Mouse (Mus musculus): ENCODE data around the gene Snx12. TPM values are rescaled to one million over a fixed set of nuclear protein-coding genes. Genes with fewer than 3 reads are reported as not detected.
"Not testable (repeated sequence)": the region's sequence is repeated elsewhere in the genome, so short reads cannot be mapped to it uniquely, and the experiment has no call there.

Snx12 gene
- polyA plus RNA-seq, 1 experiment: 26.5 TPM

DNA sequence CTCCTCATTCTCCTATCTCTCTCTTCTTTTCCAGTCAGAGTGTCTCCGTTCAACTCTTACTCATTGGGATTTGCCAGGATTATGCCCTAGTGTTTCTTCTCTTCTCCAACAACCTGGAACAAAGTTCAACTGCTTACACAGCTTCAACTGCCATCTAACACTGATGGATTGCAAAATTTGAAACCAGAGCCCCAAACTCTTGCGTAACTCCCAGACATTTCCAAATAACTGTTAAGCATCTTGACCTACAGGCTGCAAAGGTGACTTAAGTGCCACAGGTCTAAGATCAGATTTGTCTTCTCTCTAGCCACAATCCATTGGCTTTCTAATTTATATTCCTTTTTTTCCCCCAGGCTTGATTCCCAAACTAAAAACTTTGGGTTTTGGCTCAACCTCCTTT lies 64.9 kb downstream of the Snx12 start:
- H3K4me1 ChIP-seq (ENCODE audit: control insufficient read depth, insufficient read depth, low read length): no peaks in the 10 kb centered on the region
- no peak overlapping the region for H3K4me3 ChIP-seq (replicated peaks; ENCODE audit: extremely low read depth, low read depth, low read length)
- 75% methylated on average over 2 of the region's 2 CpGs for WGBS
- TF ChIP-seq POLR2A (IDR thresholded peaks at IDR 0.05; ENCODE audit: borderline replicate concordance, extremely low read depth, low read depth, low read length) (no peak), CTCF (IDR thresholded peaks at IDR 0.05; ENCODE audit: insufficient read depth, low read length) (no peak)
- DNase-seq: no peak

GRCm38 (mm10) chrX:101156369-101156768 lies 66.0 kb downstream of the Snx12 start:
- DNase-seq: no peak
- Histone ChIP-seq H3K4me3 (replicated peaks; ENCODE audit: extremely low read depth, low read depth, low read length) (no peak overlapping the region), H3K4me1 (ENCODE audit: control insufficient read depth, insufficient read depth, low read length) (no peaks in the 10 kb centered on the region)
- WGBS: 51% methylated on average over 5 of the region's 5 CpGs
- TF ChIP-seq POLR2A (IDR thresholded peaks at IDR 0.05; ENCODE audit: borderline replicate concordance, extremely low read depth, low read depth, low read length) (no peak), CTCF (IDR thresholded peaks at IDR 0.05; ENCODE audit: insufficient read depth, low read length) (no peak)

DNA sequence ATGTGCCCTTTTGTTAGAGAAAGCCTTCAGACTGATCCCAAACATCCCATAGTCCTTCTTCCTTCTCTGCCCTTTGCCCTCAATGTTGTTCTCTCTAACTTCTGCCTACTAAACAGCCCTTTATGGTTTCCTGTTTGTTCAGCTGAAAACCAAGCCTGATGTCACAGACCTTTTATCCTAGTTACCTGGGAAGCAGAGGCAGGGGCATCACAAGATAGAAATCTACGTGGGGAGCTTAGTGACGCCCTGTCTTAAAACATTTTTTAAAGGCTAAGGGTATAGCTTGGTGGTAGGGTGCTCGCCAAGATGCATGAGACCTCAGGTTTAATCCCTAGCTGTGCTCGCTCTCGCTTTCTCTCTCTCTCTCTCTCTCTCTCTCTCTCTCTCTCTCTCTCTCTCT lies 74.9 kb downstream of the Snx12 start:
- H3K4me3 ChIP-seq (replicated peaks; ENCODE audit: extremely low read depth, low read depth, low read length): no peak overlapping the region
- no peaks in the 10 kb centered on the region for H3K4me1 ChIP-seq (ENCODE audit: control insufficient read depth, insufficient read depth, low read length)
- no peak for DNase-seq
- WGBS: 70% methylated on average over 5 of the region's 5 CpGs
- TF ChIP-seq POLR2A (IDR thresholded peaks at IDR 0.05; ENCODE audit: borderline replicate concordance, extremely low read depth, low read depth, low read length) (no peak), CTCF (IDR thresholded peaks at IDR 0.05; ENCODE audit: insufficient read depth, low read length) (no peak)

DNA sequence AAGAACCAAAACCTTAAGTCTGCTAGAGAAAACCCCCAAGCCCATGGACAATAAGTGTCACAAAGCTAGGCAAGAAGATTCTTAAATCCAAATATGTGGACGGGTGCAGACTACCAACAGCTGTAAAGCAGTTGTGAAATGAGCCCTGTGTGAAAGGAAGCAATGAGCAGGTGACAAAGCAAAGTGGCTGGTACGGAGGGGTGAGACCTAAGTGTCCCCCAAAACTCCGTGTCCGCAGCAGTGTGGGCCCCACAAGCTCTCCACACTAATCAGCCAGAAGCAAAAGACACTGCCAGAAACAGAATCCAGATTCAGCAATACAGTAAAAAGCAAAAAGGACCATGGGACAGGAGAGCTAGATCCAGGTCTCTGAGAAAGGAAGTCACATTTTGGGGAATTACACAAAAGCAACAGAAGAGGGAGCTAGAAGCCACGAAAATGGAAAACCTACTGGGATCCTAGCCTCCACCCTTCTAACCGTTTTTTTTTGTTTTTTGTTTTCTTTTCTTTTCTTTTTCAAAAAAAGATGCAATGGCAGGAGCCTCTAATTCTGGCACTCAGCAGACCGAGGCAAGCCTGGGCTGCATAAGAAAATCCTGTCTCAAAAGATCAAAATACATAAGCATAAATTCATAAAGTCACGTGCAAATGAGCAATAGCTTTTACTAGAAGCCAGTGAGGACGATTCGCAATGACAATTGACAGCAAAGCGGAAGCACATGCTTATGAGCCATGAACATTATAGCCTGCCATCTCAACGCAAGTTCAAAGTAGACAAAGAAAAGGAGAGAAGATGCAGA lies 90.2 kb downstream of the Snx12 start:
- WGBS: 34% methylated on average over 12 of the region's 12 CpGs
- Histone ChIP-seq H3K4me1 (ENCODE audit: control insufficient read depth, insufficient read depth, low read length) (no peaks in the 10 kb centered on the region), H3K4me3 (replicated peaks; ENCODE audit: extremely low read depth, low read depth, low read length) (peak overlapping the region; percentile 48)
- no peak for TF ChIP-seq POLR2A (IDR thresholded peaks at IDR 0.05; ENCODE audit: borderline replicate concordance, extremely low read depth, low read depth, low read length)
- peak; percentile 40; the same call in 1 of the 2 replicates for TF ChIP-seq CTCF (IDR thresholded peaks at IDR 0.05; ENCODE audit: insufficient read depth, low read length)
- peak; percentile 4 for DNase-seq

DNA sequence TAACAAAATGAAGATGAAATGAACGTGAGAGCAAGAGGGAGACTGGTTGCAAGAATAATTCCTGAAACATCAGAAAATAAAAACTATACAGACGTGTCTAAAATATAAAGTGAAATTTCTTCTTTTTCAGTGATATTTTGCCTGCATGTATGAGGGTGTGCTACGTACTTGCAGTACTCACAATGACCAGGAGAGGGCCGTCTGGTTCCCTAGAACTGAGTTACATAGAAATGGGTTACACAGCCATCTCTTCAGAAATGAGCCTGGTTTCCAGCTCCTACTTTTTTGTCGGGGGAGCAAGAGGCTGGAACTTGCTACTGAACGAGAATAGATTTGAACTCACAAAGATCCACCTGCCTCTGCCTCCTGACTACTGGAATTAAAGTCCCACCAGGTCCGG lies 91.4 kb downstream of the Snx12 start:
- TF ChIP-seq POLR2A (IDR thresholded peaks at IDR 0.05; ENCODE audit: borderline replicate concordance, extremely low read depth, low read depth, low read length) (no peak), CTCF (IDR thresholded peaks at IDR 0.05; ENCODE audit: insufficient read depth, low read length) (0 out of 2 replicates have a peak, but pooled peaks have one; percentile 27)
- peak; percentile 50 for DNase-seq
- WGBS: 26% methylated on average over 7 of the region's 7 CpGs
- H3K4me1 ChIP-seq (ENCODE audit: control insufficient read depth, insufficient read depth, low read length): no peaks in the 10 kb centered on the region; the same call in none of the 2 replicates
- H3K4me3 ChIP-seq (replicated peaks; ENCODE audit: extremely low read depth, low read depth, low read length): no peak overlapping the region

GRCm38 (mm10) chrX:101128559-101128958 lies 93.8 kb downstream of the Snx12 start:
- Histone ChIP-seq H3K4me3 (replicated peaks; ENCODE audit: extremely low read depth, low read depth, low read length) (no peak overlapping the region), H3K4me1 (ENCODE audit: control insufficient read depth, insufficient read depth, low read length) (no peaks in the 10 kb centered on the region; the same call in none of the 2 replicates)
- 54% methylated on average over 2 of the region's 2 CpGs for WGBS
- DNase-seq: no peak
- no peak for TF ChIP-seq POLR2A (IDR thresholded peaks at IDR 0.05; ENCODE audit: borderline replicate concordance, extremely low read depth, low read depth, low read length)
- TF ChIP-seq CTCF (IDR thresholded peaks at IDR 0.05; ENCODE audit: insufficient read depth, low read length): no peak

DNA sequence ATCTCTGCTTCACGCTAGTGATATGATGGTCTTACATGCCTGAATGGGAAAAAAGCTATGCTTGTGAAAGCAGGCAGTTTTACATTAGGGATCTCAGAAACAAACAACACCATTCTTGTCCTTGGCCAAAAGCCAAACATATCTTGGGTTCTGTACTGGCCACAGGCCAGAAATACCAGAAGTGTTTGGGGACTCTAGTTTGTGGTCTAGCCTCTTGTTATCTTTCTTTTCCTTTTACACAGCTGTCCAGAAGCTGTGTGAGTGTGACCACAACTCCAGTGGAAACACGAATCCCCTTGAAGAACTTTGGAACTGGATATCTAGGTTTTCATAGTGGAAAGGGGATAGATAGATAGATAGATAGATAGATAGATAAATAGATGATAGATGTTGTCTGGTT lies 95.4 kb downstream of the Snx12 start:
- no peak overlapping the region for H3K4me3 ChIP-seq (replicated peaks; ENCODE audit: extremely low read depth, low read depth, low read length)
- WGBS: 45% methylated on average over 2 of the region's 2 CpGs
- TF ChIP-seq POLR2A (IDR thresholded peaks at IDR 0.05; ENCODE audit: borderline replicate concordance, extremely low read depth, low read depth, low read length) (no peak), CTCF (IDR thresholded peaks at IDR 0.05; ENCODE audit: insufficient read depth, low read length) (no peak)
- DNase-seq: no peak
- no peaks in the 10 kb centered on the region; the same call in none of the 2 replicates for H3K4me1 ChIP-seq (ENCODE audit: control insufficient read depth, insufficient read depth, low read length)

DNA sequence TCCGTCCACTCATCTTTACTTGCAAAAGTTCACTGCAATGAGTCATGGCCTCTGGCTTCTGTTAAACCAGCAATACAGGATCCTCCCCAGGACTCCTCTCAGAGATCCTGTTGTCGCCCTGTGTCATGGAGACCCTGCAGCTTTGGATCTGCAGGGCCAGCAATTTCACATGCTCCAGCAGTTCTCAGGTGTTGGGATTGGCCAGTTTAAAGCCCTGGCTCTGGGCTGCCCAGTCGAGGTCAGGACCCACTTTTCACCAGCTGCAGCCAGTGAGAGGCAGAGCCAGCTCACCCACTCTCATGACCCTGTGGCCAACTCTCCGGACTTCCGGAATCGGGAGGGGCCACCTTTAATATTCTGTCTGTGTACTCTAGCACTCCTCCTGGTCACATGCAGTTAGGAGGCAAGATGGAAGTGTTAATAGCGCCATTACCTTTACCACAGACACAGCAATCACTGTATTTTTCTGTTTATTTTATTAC lies 95.8 kb downstream of the Snx12 start:
- Histone ChIP-seq H3K4me1 (ENCODE audit: control insufficient read depth, insufficient read depth, low read length) (no peaks in the 10 kb centered on the region; the same call in none of the 2 replicates), H3K4me3 (replicated peaks; ENCODE audit: extremely low read depth, low read depth, low read length) (no peak overlapping the region)
- TF ChIP-seq CTCF (IDR thresholded peaks at IDR 0.05; ENCODE audit: insufficient read depth, low read length) (no peak), POLR2A (IDR thresholded peaks at IDR 0.05; ENCODE audit: borderline replicate concordance, extremely low read depth, low read depth, low read length) (no peak)
- no peak for DNase-seq
- WGBS: 56% methylated on average over 7 of the region's 7 CpGs

- no peak for DNase-seq
- Histone ChIP-seq H3K4me1 (ENCODE audit: control insufficient read depth, insufficient read depth, low read length) (no peaks in the 10 kb centered on the region), H3K4me3 (replicated peaks; ENCODE audit: extremely low read depth, low read depth, low read length) (no peak overlapping the region)
- no peak for TF ChIP-seq CTCF (IDR thresholded peaks at IDR 0.05; ENCODE audit: insufficient read depth, low read length)
- TF ChIP-seq POLR2A (IDR thresholded peaks at IDR 0.05; ENCODE audit: borderline replicate concordance, extremely low read depth, low read depth, low read length): no peak
- 61% methylated on average over 1 of the region's 1 CpGs for WGBS
Measured at GRCm38 (mm10) chrX:101120546-101120945, 101.8 kb downstream of the Snx12 start.

DNA sequence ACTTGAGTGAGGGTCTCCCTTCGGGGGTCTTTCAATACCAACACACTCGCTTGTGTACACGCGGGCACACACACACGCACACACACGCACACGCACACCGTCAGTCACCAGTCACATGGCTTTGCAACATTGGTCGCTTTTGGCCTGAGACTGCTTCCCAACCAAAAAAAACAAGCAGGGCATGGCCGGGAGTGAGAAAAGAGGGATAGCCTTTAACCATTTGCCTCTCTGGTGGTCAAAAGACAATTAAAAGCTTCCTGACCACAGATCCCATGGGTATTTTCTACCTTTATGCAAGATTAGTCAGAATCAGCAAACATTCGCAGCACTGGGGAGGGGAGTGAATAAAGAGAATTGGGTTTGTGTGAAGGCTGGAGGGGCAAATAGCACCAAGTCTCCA lies 136.4 kb downstream of the Snx12 start, which contains the start of gene Slc7a3:
Gene Slc7a3, minus strand, starts transcription at position 101 of the 400 bp plus-strand sequence.
- no peaks in the 10 kb centered on the region for H3K4me1 ChIP-seq (ENCODE audit: control insufficient read depth, insufficient read depth, low read length)
- 49% methylated on average over 11 of the region's 11 CpGs for WGBS
- DNase-seq: no peak
- no peak within 1 kb of the TSS for H3K4me3 ChIP-seq (replicated peaks; ENCODE audit: extremely low read depth, low read depth, low read length)
- TF ChIP-seq CTCF (IDR thresholded peaks at IDR 0.05; ENCODE audit: insufficient read depth, low read length): no peak
- no peak for TF ChIP-seq POLR2A (IDR thresholded peaks at IDR 0.05; ENCODE audit: borderline replicate concordance, extremely low read depth, low read depth, low read length)

DNA sequence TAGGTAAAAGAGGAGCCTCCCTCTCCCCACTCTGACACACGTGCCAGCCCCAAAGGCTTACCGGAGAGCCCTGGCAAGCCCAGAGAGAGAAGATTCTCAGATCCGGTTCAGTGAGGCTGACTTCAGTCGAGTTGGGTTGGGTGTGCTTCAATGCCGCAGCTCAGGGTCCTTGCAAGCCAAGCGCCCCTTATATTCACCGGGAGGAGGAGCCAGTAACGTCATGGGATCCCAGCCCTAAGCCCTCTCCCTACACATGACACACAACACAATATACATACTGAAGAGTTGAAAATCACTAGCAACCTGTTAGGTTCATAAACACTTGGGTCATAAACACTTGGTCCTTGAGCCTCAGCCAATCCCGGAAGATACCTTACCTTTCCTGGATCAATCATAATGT lies 137.2 kb downstream of the Snx12 start:
- H3K4me1 ChIP-seq (ENCODE audit: control insufficient read depth, insufficient read depth, low read length); DNase-seq; H3K4me3 ChIP-seq (replicated peaks; ENCODE audit: extremely low read depth, low read depth, low read length): not testable (repeated sequence)
- WGBS: 32% methylated on average over 9 of the region's 9 CpGs
